Mouse (Mus musculus): ENCODE measurements around the gene Ifi211.
"Not testable (repeated sequence)": the region's sequence is repeated elsewhere in the genome, so short reads cannot be mapped to it uniquely, and the experiment has no call there.

DNA sequence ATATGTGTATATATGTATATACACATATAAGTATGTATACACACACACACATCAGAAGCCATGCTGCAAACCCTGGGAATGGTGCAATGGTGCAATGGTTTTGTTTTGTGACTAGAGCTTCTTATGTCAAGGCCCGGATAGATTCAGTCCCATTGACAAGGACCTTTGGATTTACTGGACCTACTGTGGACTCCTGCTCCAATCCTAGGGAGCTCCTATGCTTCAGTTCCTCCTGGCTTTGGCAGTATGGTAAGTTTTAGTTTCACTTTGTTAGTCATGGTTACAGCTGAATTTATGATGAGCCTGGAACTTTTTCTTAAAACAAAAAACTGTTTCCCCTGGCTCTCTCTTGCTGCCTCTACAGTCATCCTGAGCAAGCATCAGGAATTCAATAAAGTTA is 35.7 kb downstream of the Ifi211 start:
- not testable (repeated sequence) for TF ChIP-seq CTCF, POLR2A (IDR thresholded peaks at IDR 0.05; ENCODE audit: extremely low read depth, insufficient read depth, low read length)

Data from cortical plate, adult 2 months (tissue).